Comparison of ENCODE assay signal across 8 mouse cellular contexts in genomic region chr4:134963021-134963776, GRCm38 (mm10). TPM values are rescaled to one million over a fixed set of nuclear protein-coding genes. Genes with fewer than 3 reads are reported as not detected.
DNase-seq lines count a peak whose midpoint lies in the region; ATAC-seq and TF ChIP-seq lines count a peak whose summit lies in the region.
"Had no signal": no experiment of that assay in that cellular context is flagged by ENCODE, and none has a peak within 500 bp of the region (broad histone marks: within the 10 kb centered on the region; RNA-seq: fewer than 3 reads in every experiment).

No protein-coding gene starts in this region.

- no peaks in the 10 kb centered on the region for H3K9me3 ChIP-seq in G1E (replicated peaks)
- H3K9me3 ChIP-seq in embryonic facial prominence, embryonic 15.5 days (replicated peaks), result no peaks in the 10 kb centered on the region

- peak overlapping the region; percentile 34; the same call in 1 of the 2 replicates for H3K4me3 ChIP-seq in G1E (ENCODE audit: low read depth, low read length)
- peak overlapping the region; percentile 17; the same call in 1 of the 2 replicates for H3K4me3 ChIP-seq in embryonic facial prominence, embryonic 15.5 days (replicated peaks)
- H3K4me3 ChIP-seq: myocyte had no signal

- peaks cover 17% of the 10 kb centered on the region for H3K4me1 ChIP-seq in G1E (ENCODE audit: insufficient read depth, low read depth, low read length)
- peaks cover 7% of the 10 kb centered on the region; the same call in 1 of the 2 replicates for H3K4me1 ChIP-seq in embryonic facial prominence, embryonic 15.5 days

- no peaks in the 10 kb centered on the region for H3K36me3 ChIP-seq in G1E (replicated peaks)
- no peaks in the 10 kb centered on the region for H3K36me3 ChIP-seq in embryonic facial prominence, embryonic 15.5 days
- no peaks in the 10 kb centered on the region for H3K36me3 ChIP-seq in splenic B cell, adult 2 months (ENCODE audit: control insufficient read depth, insufficient read depth, low read length, poor library complexity, severe bottlenecking)

- TF ChIP-seq CTCF in G1E (IDR thresholded peaks at IDR 0.05; ENCODE audit: low read depth, low read length), result peak; percentile 62

- H3K27me3 ChIP-seq in G1E (ENCODE audit: insufficient read depth, low read length), result peaks cover 41% of the 10 kb centered on the region
- 0 out of 2 replicates have a peak, but pooled peaks cover 7% of the 10 kb centered on the region for H3K27me3 ChIP-seq in embryonic facial prominence, embryonic 15.5 days
- H3K27me3 ChIP-seq in splenic B cell, adult 2 months (ENCODE audit: control insufficient read depth, insufficient read depth, low read length, poor library complexity, severe bottlenecking), result no peaks in the 10 kb centered on the region

- no peak overlapping the region for H3K27ac ChIP-seq in embryonic facial prominence, embryonic 15.5 days (replicated peaks)

- DNase-seq in CD4-positive helper T cell, adult 2 months (ENCODE audit: low read depth, low spot score), result peak; percentile 79
- DNase-seq in G1E (ENCODE audit: low spot score), result peak; percentile 48
- DNase-seq in kidney, adult 8-10 months, result peak; percentile 5 to 26
- peak; percentile 44 to 54 for DNase-seq in lung, postnatal 4 days
- peak; percentile 84 for DNase-seq in splenic B cell, adult 2 months (ENCODE audit: low read depth, low spot score)
- DNase-seq in layer of hippocampus, postnatal 36 days, result no peak

- 22% methylated on average over 19 of the region's 19 CpGs for WGBS in embryonic facial prominence, embryonic 15.5 days

- peak overlapping the region; percentile 38 for H3K4me2 ChIP-seq in embryonic facial prominence, embryonic 15.5 days (replicated peaks)

- no peak for ATAC-seq in G1E (ENCODE audit: extremely low read depth, insufficient number of reproducible peaks, low FRiP score, poor library complexity, severe bottlenecking)
- peak; percentile 51 for ATAC-seq in embryonic facial prominence, embryonic 15.5 days (ENCODE audit: insufficient number of reproducible peaks, low FRiP score, low TSS enrichment, low read depth)

- no peak overlapping the region for H3K9ac ChIP-seq in embryonic facial prominence, embryonic 15.5 days

RNA-seq across cellular contexts. Expression of gene Syf2, which starts 32.5 kb away (rescaled TPM):
- total RNA-seq in G1E (2014; fragmentation: Nextera tagmentation) (48.8 and 49.0 TPM in 2 replicates), G1E (2017) (175 and 187 TPM in 2 replicates)
- polyA plus RNA-seq in G1E (2012), result 36.7 and 52.3 TPM in 2 replicates
- polyA plus RNA-seq in embryonic facial prominence, embryonic 15.5 days (2015; fragmentation: Nextera tagmentation; extraction: Ambion mirVana), result 77.8 and 83.6 TPM in 2 replicates
- 10 to 100 TPM; 48.1 to 51.9 TPM for total RNA-seq in layer of hippocampus, postnatal 36 days (2021)

RNA-seq across cellular contexts. Expression of gene Rsrp1, which starts 39.8 kb away (rescaled TPM):
- total RNA-seq in G1E (2014; fragmentation: Nextera tagmentation) (260 and 286 TPM in 2 replicates), G1E (2017) (446 and 492 TPM in 2 replicates)
- 468 and 529 TPM in 2 replicates for polyA plus RNA-seq in G1E (2012)
- polyA plus RNA-seq in embryonic facial prominence, embryonic 15.5 days (2015; fragmentation: Nextera tagmentation; extraction: Ambion mirVana), result 505 and 540 TPM in 2 replicates
- 100 to 1,000 TPM; 238 to 257 TPM for total RNA-seq in layer of hippocampus, postnatal 36 days (2021)

RNA-seq across cellular contexts. Expression of gene Tmem50a, which starts 48.4 kb away (rescaled TPM):
- total RNA-seq in G1E (2014; fragmentation: Nextera tagmentation), result 174 and 225 TPM in 2 replicates
- total RNA-seq in G1E (2017), result 218 and 250 TPM in 2 replicates
- polyA plus RNA-seq in G1E (2012), result 8.0 and 10.3 TPM in 2 replicates
- 190 and 193 TPM in 2 replicates for polyA plus RNA-seq in embryonic facial prominence, embryonic 15.5 days (2015; fragmentation: Nextera tagmentation; extraction: Ambion mirVana)
- total RNA-seq in layer of hippocampus, postnatal 36 days (2021), result 100 to 1,000 TPM; 103 to 115 TPM

Comparison
In these comparisons a context has a peak if more than half of its experiments do, and no peak if none do; other contexts are left out.
1. DNase-seq: peak in CD4-positive helper T cell, adult 2 months (single experiment), G1E (single experiment), kidney, adult 8-10 months (2 of 2), lung, postnatal 4 days (2 of 2) and splenic B cell, adult 2 months (single experiment); none in layer of hippocampus, postnatal 36 days (0 of 2).